Mouse (Mus musculus): ENCODE measurements around the gene Krt34.

The Krt34 gene

GRCm38 (mm10) chr11:100041454-100041853 is at the start of gene Krt34:
Gene Krt34, minus strand, starts transcription at chr11:100041554.
- peak; percentile 40 for DNase-seq

- no peak for DNase-seq
Measured at GRCm38 (mm10) chr11:100088378-100089025, 47.1 kb upstream of the Krt34 start.

GRCm38 (mm10) chr11:100087861-100088260 is 46.5 kb upstream of the Krt34 start, which contains the start of gene Krt32:
Gene Krt32, minus strand, starts transcription at chr11:100088226.
- no peak for DNase-seq

- no peak for DNase-seq
Measured at GRCm38 (mm10) chr11:100073873-100074272, 32.5 kb upstream of the Krt34 start.

- no peak for DNase-seq
Measured at GRCm38 (mm10) chr11:100067293-100068036, 26.1 kb upstream of the Krt34 start.

- no peak for DNase-seq
Measured at GRCm38 (mm10) chr11:100066236-100067010, 25.1 kb upstream of the Krt34 start.

GRCm38 (mm10) chr11:100058875-100059274 is 17.5 kb upstream of the Krt34 start:
- peak; percentile 34 for DNase-seq

GRCm38 (mm10) chr11:100055686-100056655 is 14.6 kb upstream of the Krt34 start:
- DNase-seq, result peak; percentile 63

GRCm38 (mm10) chr11:100050451-100050850 is 9.1 kb upstream of the Krt34 start, which contains the start of gene Krt31:
Gene Krt31, minus strand, starts transcription at chr11:100050551.
- DNase-seq, result peak; percentile 33

- DNase-seq, result no peak
Measured at GRCm38 (mm10) chr11:100047193-100047592, 5.8 kb upstream of the Krt34 start.

GRCm38 (mm10) chr11:100046303-100046866 is 5.0 kb upstream of the Krt34 start:
- DNase-seq, result peak; percentile 85

- DNase-seq, result peak; percentile 40
Measured at GRCm38 (mm10) chr11:100029768-100030167, 11.6 kb downstream of the Krt34 start, which contains the start of gene Krt33b. Gene Krt33b, minus strand, starts transcription at chr11:100029868.

GRCm38 (mm10) chr11:100021438-100021837 is 19.9 kb downstream of the Krt34 start:
- no peak for DNase-seq

GRCm38 (mm10) chr11:100019466-100019865 is 21.9 kb downstream of the Krt34 start:
- DNase-seq, result peak; percentile 56

- peak; percentile 23 for DNase-seq
Measured at GRCm38 (mm10) chr11:100016112-100016511, 25.2 kb downstream of the Krt34 start, which contains the start of gene Krt33a. Gene Krt33a, minus strand, starts transcription at chr11:100016212.

- peak; percentile 79 for DNase-seq
Measured at GRCm38 (mm10) chr11:100013691-100014171, 27.6 kb downstream of the Krt34 start.

- peak; percentile 67 for DNase-seq
Measured at GRCm38 (mm10) chr11:100010682-100011081, 30.7 kb downstream of the Krt34 start.

GRCm38 (mm10) chr11:100008336-100008735 is 33.0 kb downstream of the Krt34 start:
- DNase-seq, result peak; percentile 71

GRCm38 (mm10) chr11:100006624-100007023 is 34.7 kb downstream of the Krt34 start:
- peak; percentile 74 for DNase-seq

- DNase-seq, result no peak
Measured at GRCm38 (mm10) chr11:100005905-100006304, 35.4 kb downstream of the Krt34 start.

GRCm38 (mm10) chr11:100004846-100005245 is 36.5 kb downstream of the Krt34 start:
- peak; percentile 79 for DNase-seq
